8 mouse cellular contexts compared by ENCODE assay signal in genomic region chr7:57591578-57592431, GRCm38 (mm10).
DNase-seq lines count a peak whose midpoint lies in the region; ATAC-seq lines count a peak whose summit lies in the region.

No protein-coding gene starts in this region.

- H3K9me3 ChIP-seq in embryonic facial prominence, embryonic 15.5 days (replicated peaks) = no peaks in the 10 kb centered on the region
- no peaks in the 10 kb centered on the region for H3K9me3 ChIP-seq in hindbrain, embryonic 11.5 days (ENCODE audit: control insufficient read depth, low read length)
- H3K9me3 ChIP-seq in midbrain, embryonic 13.5 days = no peaks in the 10 kb centered on the region
- no peaks in the 10 kb centered on the region for H3K9me3 ChIP-seq in stomach, embryonic 16.5 days (replicated peaks; ENCODE audit: control insufficient read depth, low read length)

- peak overlapping the region; percentile 65 for H3K4me3 ChIP-seq in embryonic facial prominence, embryonic 15.5 days (replicated peaks)
- peak overlapping the region; percentile 72 for H3K4me3 ChIP-seq in hindbrain, embryonic 11.5 days (ENCODE audit: low read depth, low read length)
- peak overlapping the region; percentile 80 for H3K4me3 ChIP-seq in midbrain, embryonic 13.5 days (replicated peaks)
- H3K4me3 ChIP-seq in stomach, embryonic 16.5 days (replicated peaks; ENCODE audit: low read length) = peak overlapping the region; percentile 68

- peaks cover 33% of the 10 kb centered on the region for H3K27me3 ChIP-seq in embryonic facial prominence, embryonic 15.5 days
- H3K27me3 ChIP-seq in hindbrain, embryonic 11.5 days (ENCODE audit: control insufficient read depth, insufficient read depth, low read length) = peaks cover 5% of the 10 kb centered on the region; the same call in 1 of the 2 replicates
- peaks cover 7% of the 10 kb centered on the region; the same call in 1 of the 2 replicates for H3K27me3 ChIP-seq in midbrain, embryonic 13.5 days
- H3K27me3 ChIP-seq in stomach, embryonic 16.5 days (ENCODE audit: control insufficient read depth, insufficient read depth, low read length) = peaks cover 20% of the 10 kb centered on the region

- under 1% methylated on average over 56 of the region's 56 CpGs for WGBS in embryonic facial prominence, embryonic 15.5 days
- WGBS in hindbrain, embryonic 11.5 days = under 1% methylated on average over 48 of the region's 56 CpGs
- under 1% methylated on average over 56 of the region's 56 CpGs for WGBS in midbrain, embryonic 13.5 days
- under 1% methylated on average over 55 of the region's 56 CpGs for WGBS in stomach, embryonic 16.5 days

- no peak for ATAC-seq in embryonic facial prominence, embryonic 15.5 days (ENCODE audit: insufficient number of reproducible peaks, low FRiP score, low TSS enrichment, low read depth)
- peak; percentile 38 for ATAC-seq in hindbrain, embryonic 11.5 days (ENCODE audit: low FRiP score)
- ATAC-seq in midbrain, embryonic 13.5 days = peak; percentile 48
- ATAC-seq in stomach, embryonic 16.5 days (ENCODE audit: insufficient read depth, low FRiP score) = peak; percentile 55; the same call in 1 of the 2 replicates

- peak; percentile 44 for DNase-seq in gastrocnemius, postnatal 10 days
- no peak for DNase-seq in gastrocnemius, adult 8-10 months (ENCODE audit: low spot score in 2 of 2)
- DNase-seq in adrenal gland, postnatal 36 days = peak; percentile 82 to 84
- DNase-seq in hindbrain, embryonic 11.5 days (ENCODE audit: low spot score) = peak; percentile 79
- DNase-seq in left cerebral cortex, adult 8-10 months (ENCODE audit: low spot score in 2 of 2) = peak; percentile 27 to 37

- peak overlapping the region; percentile 88 for H3K4me2 ChIP-seq in embryonic facial prominence, embryonic 15.5 days (replicated peaks)
- H3K4me2 ChIP-seq in hindbrain, embryonic 11.5 days (replicated peaks; ENCODE audit: low read depth, low read length) = peak overlapping the region; percentile 88
- peak overlapping the region; percentile 83 for H3K4me2 ChIP-seq in midbrain, embryonic 13.5 days (replicated peaks)
- peak overlapping the region; percentile 92 for H3K4me2 ChIP-seq in stomach, embryonic 16.5 days (ENCODE audit: low read depth, low read length)

- no peak overlapping the region for H3K27ac ChIP-seq in embryonic facial prominence, embryonic 15.5 days (replicated peaks)
- H3K27ac ChIP-seq in hindbrain, embryonic 11.5 days (ENCODE audit: low read depth, low read length) = peak overlapping the region; percentile 72
- peak overlapping the region; percentile 90 for H3K27ac ChIP-seq in midbrain, embryonic 13.5 days
- H3K27ac ChIP-seq in stomach, embryonic 16.5 days (ENCODE audit: low read length) = no peak overlapping the region

- no peaks in the 10 kb centered on the region for H3K36me3 ChIP-seq in embryonic facial prominence, embryonic 15.5 days
- no peaks in the 10 kb centered on the region for H3K36me3 ChIP-seq in hindbrain, embryonic 11.5 days (ENCODE audit: control insufficient read depth, insufficient read depth, low read length)
- H3K36me3 ChIP-seq in midbrain, embryonic 13.5 days = no peaks in the 10 kb centered on the region
- H3K36me3 ChIP-seq in stomach, embryonic 16.5 days (ENCODE audit: control insufficient read depth, insufficient read depth, low read length) = no peaks in the 10 kb centered on the region

- no peak overlapping the region for H3K9ac ChIP-seq in embryonic facial prominence, embryonic 15.5 days
- H3K9ac ChIP-seq in hindbrain, embryonic 11.5 days (ENCODE audit: low read depth, low read length) = peak overlapping the region; percentile 75
- H3K9ac ChIP-seq in midbrain, embryonic 13.5 days (replicated peaks) = peak overlapping the region; percentile 83
- peak overlapping the region; percentile 55 for H3K9ac ChIP-seq in stomach, embryonic 16.5 days (ENCODE audit: low read length)

- H3K4me1 ChIP-seq in embryonic facial prominence, embryonic 15.5 days = peaks cover 18% of the 10 kb centered on the region
- H3K4me1 ChIP-seq in hindbrain, embryonic 11.5 days (replicated peaks; ENCODE audit: control insufficient read depth, insufficient read depth, low read length) = 0 out of 2 replicates have a peak, but pooled peaks cover 3% of the 10 kb centered on the region
- H3K4me1 ChIP-seq in midbrain, embryonic 13.5 days (replicated peaks) = peaks cover 9% of the 10 kb centered on the region; the same call in 1 of the 2 replicates
- peaks cover 9% of the 10 kb centered on the region for H3K4me1 ChIP-seq in stomach, embryonic 16.5 days (ENCODE audit: control insufficient read depth, insufficient read depth, low read length)

Comparison
In these comparisons a context has a peak if more than half of its experiments do, and no peak if none do; other contexts are left out.
1. DNase-seq: peak in gastrocnemius, postnatal 10 days (single experiment), adrenal gland, postnatal 36 days (2 of 2), hindbrain, embryonic 11.5 days (single experiment) and left cerebral cortex, adult 8-10 months (2 of 2); none in gastrocnemius, adult 8-10 months (0 of 2).
2. H3K27ac ChIP-seq: peak in hindbrain, embryonic 11.5 days (single experiment) and midbrain, embryonic 13.5 days (single experiment); none in embryonic facial prominence, embryonic 15.5 days (single experiment) and stomach, embryonic 16.5 days (single experiment).
3. Peak in every context shown above with its lines, with median percentiles within 50 percentile points of each other: H3K4me2 ChIP-seq and H3K4me3 ChIP-seq.